Mouse (Mus musculus) hindbrain, postnatal 0 days (tissue): Measurements from ENCODE around the gene Gm21060. TPM values are rescaled to one million over a fixed set of nuclear protein-coding genes. Genes with fewer than 3 reads are reported as not detected.
"Not testable (repeated sequence)": the region's sequence is repeated elsewhere in the genome, so short reads cannot be mapped to it uniquely, and the experiment has no call there.

Experiments
- ATAC-seq: fragments of 200-750 bp; cut with Nextera tagmentation; 2 replicates; pipeline ENCODE4 v1.8.0; 2017; ENCODE audit warnings: mild to moderate bottlenecking, moderate TSS enrichment, moderate library complexity
- DNase-seq: peaks from one replicate; pipeline ENCODE4 v3.0.0-alpha.2; 2015; ENCODE audit warnings: low spot score
- H3K27ac ChIP-seq: fragments of 300-500 bp; sonication (generic); 2 replicates; pipeline ENCODE4 v1.5.1; 2014; ENCODE audit warnings: mild to moderate bottlenecking
- H3K27me3 ChIP-seq: fragments of 300-500 bp; sonication (generic); 2 replicates; pipeline ENCODE4 v1.6.1; 2014; ENCODE audit warnings: low read length, mixed read lengths; ENCODE audit not compliant: insufficient read depth
- H3K36me3 ChIP-seq: fragments of 300-500 bp; sonication (generic); 2 replicates; pipeline ENCODE4 v1.6.1; 2014; ENCODE audit warnings: low read length, mixed read lengths; ENCODE audit not compliant: insufficient read depth
- H3K4me1 ChIP-seq: fragments of 300-500 bp; sonication (generic); 2 replicates; pipeline ENCODE4 v1.6.1; 2014; ENCODE audit warnings: antibody characterized with exemption, low read length, mixed read lengths; ENCODE audit not compliant: insufficient read depth
- H3K4me2 ChIP-seq: fragments of 300-500 bp; sonication (generic); 2 replicates; pipeline ENCODE4 v1.6.1; 2014; ENCODE audit warnings: low read depth, mild to moderate bottlenecking, low read length, moderate library complexity, mixed read lengths
- H3K4me3 ChIP-seq: fragments of 300-500 bp; sonication (generic); 2 replicates; pipeline ENCODE4 v1.5.1; 2014; ENCODE audit warnings: low read length
- H3K9ac ChIP-seq: fragments of 300-500 bp; sonication (generic); replicated peaks from 2 replicates; pipeline ENCODE4 v1.6.1; 2014; ENCODE audit warnings: mild to moderate bottlenecking, low read length, moderate library complexity, mixed read lengths
- H3K9me3 ChIP-seq: fragments of 300-500 bp; sonication (generic); 2 replicates; pipeline ENCODE4 v1.6.1; 2016; ENCODE audit warnings: low read length, mixed read lengths
- CTCF ChIP-seq: IDR thresholded peaks from 2 replicates; pipeline ENCODE4 v1.5.1; 2016; ENCODE audit warnings: antibody characterized with exemption, control low read depth, low read depth
- WGBS: fragments of 180-500 bp; shearing (Covaris S2); extraction: QIAGEN DNeasy Blood & Tissue Kit; methylation state at CpG from one replicate; pipeline ENCODE4 v1.1.7; 2014; 5-methylcytosine and 5-hydroxymethylcytosine counted together
- polyA plus RNA-seq: library from polyadenylated mRNA; unstranded; fragments of >200 nt; fragmentation: Nextera tagmentation; extraction: Ambion mirVana; gene quantifications from 2 replicates; pipeline ENCODE4 v1.2.1, GENCODE M21; 2015
- total RNA-seq: library from RNA; depleted of rRNA; stranded (reverse); fragments of >200 nt; gene quantifications from 2 replicates; pipeline ENCODE4 v1.2.3, GENCODE M21; 2014; rRNA removed

Gene Gm21060
- total and polyA plus RNA-seq, 2 experiments from 2014 or later: not detected

DNA sequence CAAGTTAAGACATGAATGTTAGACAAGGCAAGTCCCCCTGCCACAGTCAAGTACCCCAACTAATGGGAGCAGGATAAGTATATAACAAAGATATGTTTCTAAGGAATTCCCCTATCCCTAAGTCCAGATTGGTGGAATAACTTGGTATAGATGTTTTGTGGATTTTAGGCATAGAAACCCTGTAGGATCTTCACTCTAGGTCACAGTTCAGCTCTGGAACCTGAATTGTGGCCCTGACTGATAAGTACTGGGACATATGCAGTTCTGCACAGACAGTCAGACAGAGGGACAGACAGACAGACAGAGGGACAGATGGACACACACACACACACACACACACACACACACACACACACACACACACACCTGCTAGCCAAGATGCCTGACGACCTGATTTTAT lies 32.6 kb downstream of the Gm21060 start:
- WGBS: 100% methylated on average over 1 of the region's 1 CpGs
- H3K36me3 ChIP-seq: no peaks in the 10 kb centered on the region
- DNase-seq: peak; percentile 36

DNA sequence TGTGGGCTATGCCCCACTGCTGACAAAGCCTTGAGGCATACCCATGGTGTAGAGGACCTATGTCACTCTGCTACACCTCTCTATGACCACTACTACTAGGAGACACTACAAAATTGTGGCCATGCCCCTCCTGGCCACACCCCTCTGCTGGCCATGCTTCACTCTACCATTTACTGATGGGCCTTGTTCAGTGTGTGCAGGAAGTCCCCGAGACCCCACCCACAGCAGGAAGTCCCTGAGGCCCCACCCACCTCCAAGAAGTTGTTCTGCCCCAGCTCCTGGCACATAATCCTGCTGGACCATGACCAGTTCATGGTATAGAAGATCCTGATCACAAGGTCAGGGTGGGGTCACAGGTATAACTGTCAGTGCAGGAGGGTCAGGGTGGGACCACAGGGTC lies 35.6 kb downstream of the Gm21060 start:
- Histone ChIP-seq H3K36me3 (no peaks in the 10 kb centered on the region), H3K27ac (no peak overlapping the region), H3K4me1 (no peaks in the 10 kb centered on the region), H3K4me3 (no peak overlapping the region), H3K4me2 (no peak overlapping the region), H3K9me3 (no peaks in the 10 kb centered on the region), H3K27me3 (no peaks in the 10 kb centered on the region), H3K9ac (no peak overlapping the region)
- ATAC-seq: no peak
- DNase-seq: no peak
- 92% methylated on average over 1 of the region's 1 CpGs for WGBS
- no peak for TF ChIP-seq CTCF

More for the DNA sequence above, 32.6 kb downstream of the Gm21060 start:
- Histone ChIP-seq H3K4me3 (no peak overlapping the region), H3K27me3 (no peaks in the 10 kb centered on the region), H3K4me1 (no peaks in the 10 kb centered on the region), H3K27ac (no peak overlapping the region), H3K9ac (no peak overlapping the region), H3K4me2 (no peak overlapping the region), H3K9me3 (no peaks in the 10 kb centered on the region)
- ATAC-seq: no peak
- no peak for TF ChIP-seq CTCF

DNA sequence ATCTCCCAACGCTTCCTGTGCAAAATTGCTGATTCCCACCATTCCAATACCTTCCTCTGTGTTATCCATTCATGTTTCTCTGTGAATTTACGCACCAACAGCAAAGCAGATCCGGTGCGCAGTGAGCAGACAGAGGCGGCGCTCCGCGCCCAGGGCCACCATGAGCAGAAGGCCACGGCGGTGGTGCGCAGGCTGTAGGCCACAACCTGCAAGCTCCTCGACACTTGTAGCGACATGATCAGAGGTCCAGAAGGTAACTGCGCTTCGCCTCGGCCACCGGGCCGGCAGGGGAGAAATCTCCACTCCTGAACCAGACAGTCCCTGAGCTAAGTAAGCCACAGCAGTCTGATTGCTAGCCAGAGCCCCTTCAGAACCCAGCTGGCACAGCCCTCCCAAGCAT lies 39.1 kb downstream of the Gm21060 start:
- Histone ChIP-seq H3K4me2 (no peak overlapping the region), H3K4me1 (no peaks in the 10 kb centered on the region), H3K36me3 (no peaks in the 10 kb centered on the region), H3K4me3 (no peak overlapping the region), H3K9ac (no peak overlapping the region), H3K9me3 (no peaks in the 10 kb centered on the region), H3K27me3 (no peaks in the 10 kb centered on the region), H3K27ac (no peak overlapping the region)
- no peak for TF ChIP-seq CTCF
- no peak for DNase-seq
- ATAC-seq: no peak
- 94% methylated on average over 18 of the region's 18 CpGs for WGBS

- 91% methylated on average over 7 of the region's 7 CpGs for WGBS
Observed at GRCm38 (mm10) chr19:61256166-61256887, 40.5 kb downstream of the Gm21060 start.

GRCm38 (mm10) chr19:61247334-61247733 lies 49.5 kb downstream of the Gm21060 start:
- H3K9me3 ChIP-seq, H3K27ac ChIP-seq, ATAC-seq, H3K4me3 ChIP-seq, H3K4me2 ChIP-seq, DNase-seq, H3K27me3 ChIP-seq, H3K9ac ChIP-seq, H3K4me1 ChIP-seq, H3K36me3 ChIP-seq: not testable (repeated sequence)
- 87% methylated on average over 4 of the region's 4 CpGs for WGBS

More at GRCm38 (mm10) chr19:61256166-61256887, 40.5 kb downstream of the Gm21060 start:
- Histone ChIP-seq H3K4me2 (no peak overlapping the region), H3K9ac (no peak overlapping the region), H3K4me3 (no peak overlapping the region), H3K27ac (no peak overlapping the region), H3K27me3 (no peaks in the 10 kb centered on the region), H3K9me3 (no peaks in the 10 kb centered on the region), H3K4me1 (no peaks in the 10 kb centered on the region), H3K36me3 (no peaks in the 10 kb centered on the region)
- ATAC-seq (no peak), DNase-seq (no peak)
- TF ChIP-seq CTCF: no peak

Other genes starting within 250 kb of the Gm21060 start
- gene Zfp950, start 156.2 kb downstream of the Gm21060 start, total RNA-seq: 12.0 and 12.4 TPM in 2 replicates
- gene Zfp950, start 156.2 kb downstream of the Gm21060 start, polyA plus RNA-seq: 38.1 and 46.7 TPM in 2 replicates
- gene Gm7102, start 120.8 kb downstream of the Gm21060 start, total RNA-seq: 0.22 and 1.0 TPM in 2 replicates
- gene Gm7102, start 120.8 kb downstream of the Gm21060 start, polyA plus RNA-seq: 0.19 TPM in 1 of 2 replicates, not detected in the other
- gene Gm6020, start 113.2 kb downstream of the Gm21060 start, total RNA-seq: not detected in 2 replicates
- gene Gm6020, start 113.2 kb downstream of the Gm21060 start, polyA plus RNA-seq: not detected in 2 replicates
- gene Csf2ra, start 68.6 kb downstream of the Gm21060 start, total RNA-seq: 39.6 and 48.2 TPM in 2 replicates
- 36.3 and 44.1 TPM in 2 replicates for gene Csf2ra, start 68.6 kb downstream of the Gm21060 start, polyA plus RNA-seq